Mouse (Mus musculus) heart, adult 8-10 months (tissue): Measurements from ENCODE around the gene Hpgd. TPM values are rescaled to one million over a fixed set of nuclear protein-coding genes. Genes with fewer than 3 reads are reported as not detected.
"Not testable (repeated sequence)": the region's sequence is repeated elsewhere in the genome, so short reads cannot be mapped to it uniquely, and the experiment has no call there.

Source experiments
- DNase-seq: peaks from one replicate; pipeline ENCODE4 v3.0.0; 2022; ENCODE audit warnings: low spot score
- total RNA-seq, 4 experiments: library from RNA; stranded (reverse); gene quantifications; 2 replicates each; pipeline ENCODE4 v1.2.4; 2022

Gene Hpgd
- 1 to 10 TPM; 5.8 to 8.1 (median 6.5) TPM for total RNA-seq

- DNase-seq: no peak
Measured at GRCm38 (mm10) chr8:56294373-56294877, at the start of gene Hpgd. Gene Hpgd, plus strand, starts transcription at chr8:56294585.

- not testable (repeated sequence) for DNase-seq
Measured at GRCm38 (mm10) chr8:56251728-56252127, 42.7 kb upstream of the Hpgd start.

GRCm38 (mm10) chr8:56252314-56252713, 42.1 kb upstream of the Hpgd start:
- DNase-seq: no peak

GRCm38 (mm10) chr8:56261190-56261589, 33.2 kb upstream of the Hpgd start:
- no peak for DNase-seq

- no peak for DNase-seq
Measured at GRCm38 (mm10) chr8:56269687-56270663, 24.4 kb upstream of the Hpgd start.

GRCm38 (mm10) chr8:56272934-56273333, 21.5 kb upstream of the Hpgd start:
- DNase-seq: no peak

GRCm38 (mm10) chr8:56275316-56275715, 19.1 kb upstream of the Hpgd start:
- no peak for DNase-seq

- no peak for DNase-seq
Measured at GRCm38 (mm10) chr8:56277810-56278528, 16.4 kb upstream of the Hpgd start.

GRCm38 (mm10) chr8:56278545-56279063, 15.8 kb upstream of the Hpgd start:
- no peak for DNase-seq

GRCm38 (mm10) chr8:56283936-56284335, 10.4 kb upstream of the Hpgd start:
- DNase-seq: no peak

- DNase-seq: no peak
Measured at GRCm38 (mm10) chr8:56284957-56285356, 9.4 kb upstream of the Hpgd start.

GRCm38 (mm10) chr8:56286717-56287116, 7.7 kb upstream of the Hpgd start:
- DNase-seq: no peak

- no peak for DNase-seq
Measured at GRCm38 (mm10) chr8:56287370-56288072, 6.9 kb upstream of the Hpgd start.

GRCm38 (mm10) chr8:56292318-56292717, 2.1 kb upstream of the Hpgd start:
- no peak for DNase-seq

- DNase-seq: no peak
Measured at GRCm38 (mm10) chr8:56293480-56293879, 905 bp upstream of the Hpgd start.

- DNase-seq: no peak
Measured at GRCm38 (mm10) chr8:56294886-56295555, 636 bp downstream of the Hpgd start.

- DNase-seq: no peak
Measured at GRCm38 (mm10) chr8:56299421-56299820, 5.0 kb downstream of the Hpgd start.

GRCm38 (mm10) chr8:56301303-56301702, 6.9 kb downstream of the Hpgd start:
- not testable (repeated sequence) for DNase-seq

- DNase-seq: no peak
Measured at GRCm38 (mm10) chr8:56304595-56304994, 10.2 kb downstream of the Hpgd start.

- DNase-seq: no peak
Measured at GRCm38 (mm10) chr8:56313622-56314021, 19.2 kb downstream of the Hpgd start.

GRCm38 (mm10) chr8:56315189-56315588, 20.8 kb downstream of the Hpgd start:
- no peak for DNase-seq
